Mouse (Mus musculus) left cerebral cortex, adult 18-20 months (tissue): ENCODE measurements around the gene Prss30. TPM values are rescaled to one million over a fixed set of nuclear protein-coding genes. Genes with fewer than 3 reads are reported as not detected.

Experiments used
- microRNA-seq, 2 experiments: library from miRNA; unstranded; fragments of <30 nt; microRNA quantifications; one replicate each; pipeline ENCODE4 v1.2.0; 2021
- total RNA-seq, 2 experiments: library from RNA; stranded (reverse); gene quantifications; 2 replicates each; pipeline ENCODE4 v1.2.3; 2021

Prss30 gene
- total RNA-seq, 2 experiments from 2014 or later = 0.45 TPM; not detected in 1

Small RNAs within 50 kb of the gene (microRNA-seq; reads per million reads assigned to microRNA genes)
- gene Gm27700 = 0 reads per million in 2 experiments

Other genes starting within 250 kb of the Prss30 start
- gene Paqr4, start 239.7 kb downstream of the Prss30 start, total RNA-seq = 10 to 100 TPM; 54.6 to 63.9 TPM
- gene Kremen2, start 234.7 kb downstream of the Prss30 start, total RNA-seq = under 1 TPM; 0.60 to 0.82 TPM
- 100 to 1,000 TPM; 459 to 507 TPM for gene Flywch1, start 209.0 kb downstream of the Prss30 start, total RNA-seq
- gene Flywch2, start 194.5 kb downstream of the Prss30 start, total RNA-seq = 10 to 100 TPM; 11.7 to 14.2 TPM
- gene Srrm2, start 190.0 kb downstream of the Prss30 start, total RNA-seq = 100 to 1,000 TPM; 548 to 585 TPM
- 100 to 1,000 TPM; 359 to 364 TPM for gene Elob, start 151.4 kb downstream of the Prss30 start, total RNA-seq
- gene Prss33, start 144.5 kb downstream of the Prss30 start, total RNA-seq = not detected
- gene Prss32, start 136.7 kb downstream of the Prss30 start, total RNA-seq = not detected
- gene Prss41, start 136.4 kb downstream of the Prss30 start, total RNA-seq = 1 to 10 TPM; 1.6 to 2.1 TPM
- not detected for gene Prss21, start 112.5 kb downstream of the Prss30 start, total RNA-seq
- not detected for gene Dcpp1, start 99.7 kb downstream of the Prss30 start, total RNA-seq
- gene Dcpp2, start 99.7 kb downstream of the Prss30 start, total RNA-seq = not detected
- gene Dcpp3, start 63.1 kb downstream of the Prss30 start, total RNA-seq = not detected
- not detected for gene Sbp, start 38.9 kb downstream of the Prss30 start, total RNA-seq
- gene Sbpl, start 25.3 kb downstream of the Prss30 start, total RNA-seq = not detected
- 1 to 10 TPM; 1.5 to 2.0 TPM for gene Prss22, start 17.5 kb upstream of the Prss30 start, total RNA-seq
- gene Prss27, start 57.6 kb upstream of the Prss30 start, total RNA-seq = not detected
- 10 to 100 TPM; 22.5 to 23.8 TPM for gene Kctd5, start 92.9 kb upstream of the Prss30 start, total RNA-seq
- gene Pdpk1, start 170.4 kb upstream of the Prss30 start, total RNA-seq = 100 to 1,000 TPM; 114 to 120 TPM
- gene Amdhd2, start 183.2 kb upstream of the Prss30 start, total RNA-seq = 10 to 100 TPM; 27.3 to 38.0 TPM
- gene Atp6v0c, start 189.1 kb upstream of the Prss30 start, total RNA-seq = 1,000 to 10,000 TPM; 1,209 to 1,218 TPM
- 10 to 100 TPM; 62.8 to 66.6 TPM for gene Tbc1d24, start 225.0 kb upstream of the Prss30 start, total RNA-seq
- gene Ntn3, start 229.0 kb upstream of the Prss30 start, total RNA-seq = 1 to 10 TPM; 8.1 to 8.5 TPM
- gene Tedc2, start 240.3 kb upstream of the Prss30 start, total RNA-seq = 10 to 100 TPM in 1 of 2 experiments, 1 to 10 TPM in 1; 9.0 to 10.4 TPM